Mouse (Mus musculus) left cerebral cortex, adult 2 months (tissue): ENCODE data around the gene Elmod3. TPM values are rescaled to one million over a fixed set of nuclear protein-coding genes. Genes with fewer than 3 reads are reported as not detected.

Experiments
- DNase-seq, 2 experiments: peaks; one replicate each; pipeline ENCODE4 v3.0.0; 2021 to 2022; ENCODE audit warnings: low spot score in 2 of 2, mixed read lengths in 1 of 2; ENCODE audit errors: extremely low spot score in 1 of 2
- H3K27ac ChIP-seq: fragments of 200-600 bp; 2 replicates; pipeline ENCODE4 v1.8.1; 2022
- H3K4me3 ChIP-seq: fragments of 200-600 bp; 2 replicates; pipeline ENCODE4 v1.8.1; 2022
- CTCF ChIP-seq: fragments of 200-600 bp; IDR thresholded peaks from 2 replicates; pipeline ENCODE4 v1.8.1; 2022; ENCODE audit warnings: antibody characterized with exemption, mild to moderate bottlenecking, moderate library complexity
- intact Hi-C: fragments of 180-260 bp; cut with DNase I; formaldehyde crosslinking; loops from one replicate; pipeline ENCODE4 v1.15.1; 2025
- long read RNA-seq, 2 experiments: library from polyadenylated mRNA; stranded (forward); transcript quantifications; one replicate each; pipeline ENCODE4 v2.0.0; 2021; ENCODE audit warnings: borderline mapping rate in 2 of 2
- total RNA-seq, 2 experiments: library from RNA; stranded (reverse); gene quantifications; 2 replicates each; pipeline ENCODE4 v1.2.3; 2021

Elmod3 gene
- 10 to 100 TPM; 19.1 to 21.3 TPM for total RNA-seq
- long read RNA-seq, experiment 1, transcript Elmod3-201 (12 exons, 2,122 nt): major isoform, 18 of 41 reads
- long read RNA-seq, experiment 1, partial matches to known transcripts: 3 of 41 reads
- long read RNA-seq, experiment 1, other reads (novel, unspliced or antisense): 17 of 41 reads
- long read RNA-seq, experiment 2, transcript Elmod3-201 (12 exons, 2,122 nt): major isoform, 11 of 18 reads
- long read RNA-seq, experiment 2, partial matches to known transcripts: 2 of 18 reads
- long read RNA-seq, experiment 2, other reads (novel, unspliced or antisense): 4 of 18 reads

- H3K27ac ChIP-seq: peak within 1 kb of the TSS; percentile 86
- intact Hi-C loops: no loop called here
- DNase-seq: peak; percentile 83 to 88
- TF ChIP-seq CTCF: no peak
- H3K4me3 ChIP-seq: peak within 1 kb of the TSS; percentile 66
Observed at GRCm38 (mm10) chr6:72597956-72598753, at the start of gene Elmod3, which contains the start of gene Retsat. Gene Elmod3 (minus strand): TSS chr6:72598413. Gene Retsat (plus strand): TSS chr6:72598475.

GRCm38 (mm10) chr6:72647383-72647820, 49.2 kb upstream of the Elmod3 start:
- H3K27ac ChIP-seq: no peak overlapping the region
- no peak overlapping the region for H3K4me3 ChIP-seq
- intact Hi-C loops: loop anchor here (1.0 to 5.0 kb wide), 3 partner anchors 20 to 580 kb away; partner anchors contain the start of gene Tcf7l1
- peak; percentile 90 for TF ChIP-seq CTCF
- peak; percentile 67 to 77 for DNase-seq

DNA sequence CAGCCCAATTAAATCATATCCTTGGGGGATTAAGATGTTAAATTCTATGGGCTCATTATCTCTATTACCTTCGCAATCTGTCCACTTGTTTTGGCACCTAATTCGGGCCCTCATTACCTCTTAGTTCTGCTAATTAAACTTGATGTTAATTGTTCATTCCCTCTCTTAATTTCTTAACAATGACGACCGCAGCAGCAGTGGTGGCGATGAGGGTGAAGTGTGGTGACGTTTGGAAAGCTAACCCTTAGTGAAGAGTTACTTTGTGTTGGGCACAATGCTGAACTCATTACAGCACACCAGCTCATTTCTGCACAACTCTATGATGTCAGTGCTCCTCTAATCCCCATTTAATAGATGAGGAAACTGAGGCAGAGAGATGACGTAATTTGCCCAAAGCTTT, 47.2 kb upstream of the Elmod3 start:
- TF ChIP-seq CTCF: no peak
- intact Hi-C loops: loop anchor here (5.0 kb wide), 1 partner anchor 582 kb away; no protein-coding TSS in a partner anchor
- H3K27ac ChIP-seq: no peak overlapping the region
- DNase-seq: no peak
- H3K4me3 ChIP-seq: no peak overlapping the region

DNA sequence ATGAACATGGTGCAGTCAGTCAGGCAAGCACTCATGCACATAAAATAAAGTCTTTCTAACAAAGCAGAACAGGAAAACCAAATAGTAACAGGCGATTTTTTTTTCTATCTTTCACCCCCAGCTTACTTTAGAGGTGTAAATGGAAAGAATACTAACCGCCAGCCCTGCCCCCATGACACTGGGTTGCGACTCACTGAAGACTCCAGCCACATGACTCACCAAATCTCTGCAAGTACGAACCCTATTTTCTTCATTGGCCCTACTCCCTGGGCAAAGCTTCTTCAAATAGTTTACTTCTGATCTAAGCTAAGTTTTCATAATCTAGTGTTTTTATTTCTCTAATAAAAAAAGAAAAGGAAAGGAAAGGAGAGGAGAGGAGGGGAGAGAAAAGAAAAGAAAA, 46.4 kb upstream of the Elmod3 start:
- no peak overlapping the region for H3K4me3 ChIP-seq
- intact Hi-C loops: no loop called here
- H3K27ac ChIP-seq: no peak overlapping the region
- TF ChIP-seq CTCF: no peak
- no peak for DNase-seq

- intact Hi-C loops: no loop called here
- DNase-seq: no peak
- H3K4me3 ChIP-seq: no peak overlapping the region
- no peak overlapping the region for H3K27ac ChIP-seq
- TF ChIP-seq CTCF: no peak
Observed at GRCm38 (mm10) chr6:72641218-72641954, 43.2 kb upstream of the Elmod3 start.

DNA sequence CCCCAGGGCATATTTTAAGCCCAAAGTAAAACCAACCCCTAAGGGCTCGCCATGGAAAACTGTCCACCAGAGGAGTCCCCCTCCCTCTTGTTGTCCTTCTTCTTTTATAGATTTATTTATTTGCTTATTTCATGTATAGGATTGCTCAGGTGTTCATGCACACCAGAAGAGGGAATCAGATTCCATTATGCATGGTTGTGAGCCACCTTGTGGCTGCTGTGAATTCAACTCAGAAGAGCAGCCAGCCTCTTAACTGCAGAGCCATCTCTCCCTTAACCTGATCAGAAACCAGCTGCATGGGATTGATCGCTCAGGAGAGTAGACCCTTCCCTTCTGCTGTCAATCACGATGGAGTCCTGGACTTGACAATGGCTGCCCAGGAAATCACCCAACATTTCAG, 38.7 kb upstream of the Elmod3 start:
- intact Hi-C loops: loop anchor here (2.0 to 10.0 kb wide), 3 partner anchors 152 to 278 kb away; partner anchors contain the start of gene Tcf7l1
- DNase-seq: no peak
- H3K4me3 ChIP-seq: no peak overlapping the region
- peak; percentile 42 for TF ChIP-seq CTCF
- no peak overlapping the region for H3K27ac ChIP-seq

- Histone ChIP-seq H3K4me3 (no peak overlapping the region), H3K27ac (no peak overlapping the region)
- intact Hi-C loops: loop anchor here (2.0 to 10.0 kb wide), 3 partner anchors 153 to 279 kb away; partner anchors contain the start of gene Tcf7l1
- peak; percentile 47 to 52 for DNase-seq
- peak; percentile 83 for TF ChIP-seq CTCF
Observed at GRCm38 (mm10) chr6:72635760-72636431, 37.7 kb upstream of the Elmod3 start.

- no peak for TF ChIP-seq CTCF
- no peak overlapping the region for H3K4me3 ChIP-seq
- DNase-seq: no peak
- H3K27ac ChIP-seq: no peak overlapping the region
- intact Hi-C loops: loop anchor here (10.0 kb wide), 1 partner anchor 280 kb away; no protein-coding TSS in a partner anchor
Observed at GRCm38 (mm10) chr6:72634311-72634710, 36.1 kb upstream of the Elmod3 start.

GRCm38 (mm10) chr6:72631700-72632099, 33.5 kb upstream of the Elmod3 start:
- Histone ChIP-seq H3K27ac (no peak overlapping the region), H3K4me3 (no peak overlapping the region)
- TF ChIP-seq CTCF: no peak
- intact Hi-C loops: loop anchor here (10.0 kb wide), 1 partner anchor 283 kb away; no protein-coding TSS in a partner anchor
- no peak for DNase-seq

GRCm38 (mm10) chr6:72630961-72631360, 32.7 kb upstream of the Elmod3 start:
- intact Hi-C loops: loop anchor here (10.0 kb wide), 1 partner anchor 284 kb away; no protein-coding TSS in a partner anchor
- no peak for TF ChIP-seq CTCF
- Histone ChIP-seq H3K4me3 (no peak overlapping the region), H3K27ac (no peak overlapping the region)
- DNase-seq: no peak

GRCm38 (mm10) chr6:72630370-72630769, 32.2 kb upstream of the Elmod3 start:
- Histone ChIP-seq H3K4me3 (no peak overlapping the region), H3K27ac (no peak overlapping the region)
- no peak for DNase-seq
- intact Hi-C loops: loop anchor here (10.0 kb wide), 1 partner anchor 284 kb away; no protein-coding TSS in a partner anchor
- TF ChIP-seq CTCF: no peak
